Mouse (Mus musculus) heart, postnatal 0 days (tissue): ENCODE data around the gene Agxt2.

Experiments used
- CTCF ChIP-seq: IDR thresholded peaks from 2 replicates; pipeline ENCODE4 v1.5.1; 2016; ENCODE audit warnings: antibody characterized with exemption, control low read depth, low read depth
- EP300 ChIP-seq: IDR thresholded peaks from 2 replicates; pipeline ENCODE4 v1.6.1; 2016; ENCODE audit warnings: antibody characterized with exemption, low read depth

DNA sequence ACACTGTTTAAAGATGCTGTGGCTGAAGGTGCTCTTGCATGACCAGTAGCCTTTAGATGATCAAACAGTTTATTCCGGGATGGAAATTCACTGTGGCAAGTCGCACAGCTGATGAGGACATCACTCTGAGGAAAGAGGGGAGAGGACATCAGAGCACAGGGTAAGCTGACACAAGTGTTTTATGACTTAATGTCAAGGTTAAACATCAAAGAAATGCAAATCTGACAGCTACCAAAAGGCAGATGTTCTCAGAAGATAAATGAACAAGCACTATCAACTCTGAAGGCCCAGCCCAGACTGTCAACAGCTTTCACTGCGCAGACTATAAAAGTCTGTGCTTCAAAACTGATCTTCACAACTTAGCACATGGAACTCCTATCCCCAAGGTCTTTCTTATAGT, 88.8 kb downstream of the Agxt2 start:
- TF ChIP-seq CTCF = no peak
- no peak for TF ChIP-seq EP300
